Mouse (Mus musculus) olfactory bulb, adult 2 months (tissue): Measurements from ENCODE around the gene Ccnt2. TPM values are rescaled to one million over a fixed set of nuclear protein-coding genes. Genes with fewer than 3 reads are reported as not detected.

ENCODE experiments used
- H3K27ac ChIP-seq: fragments of 200-500 bp; 2 replicates; pipeline ENCODE4 v1.5.1; 2012; ENCODE audit warnings: low read depth, low read length; ENCODE audit not compliant: insufficient read depth
- H3K4me1 ChIP-seq: fragments of 200-500 bp; 2 replicates; pipeline ENCODE4 v1.6.1; 2012; ENCODE audit warnings: low read length; ENCODE audit not compliant: control insufficient read depth, insufficient read depth
- H3K4me3 ChIP-seq: fragments of 200-500 bp; 2 replicates; pipeline ENCODE4 v1.5.1; 2012; ENCODE audit warnings: mild to moderate bottlenecking, low read depth, low read length, moderate library complexity; ENCODE audit not compliant: insufficient read depth
- CTCF ChIP-seq: fragments of 200-500 bp; IDR thresholded peaks from 2 replicates; pipeline ENCODE4 v1.5.1; 2012; ENCODE audit warnings: low read depth, mild to moderate bottlenecking, low read length, moderate library complexity; ENCODE audit not compliant: insufficient read depth
- POLR2A ChIP-seq: fragments of 200-500 bp; IDR thresholded peaks from 2 replicates; pipeline ENCODE4 v1.6.1; 2012; ENCODE audit warnings: mild to moderate bottlenecking, low read depth, low read length, moderate library complexity; ENCODE audit not compliant: insufficient read depth
- WGBS: fragments of 180-500 bp; shearing (Covaris S2); methylation state at CpG from one replicate; pipeline ENCODE4 v1.1.7; 2018; 5-methylcytosine and 5-hydroxymethylcytosine counted together
- polyA plus RNA-seq: library from polyadenylated mRNA; stranded (reverse); fragments of >200 nt; gene quantifications from 2 replicates; pipeline ENCODE4 v1.2.4, GENCODE M21; 2012; ENCODE audit warnings: low replicate concordance; ENCODE audit not compliant: missing spikeins, insufficient read depth, insufficient read length

The Ccnt2 gene
- polyA plus RNA-seq: 57.4 TPM in 1 of 2 replicates, not detected in the other

- H3K27ac ChIP-seq: peak within 1 kb of the TSS; percentile 97
- peak; percentile 56 for TF ChIP-seq POLR2A
- TF ChIP-seq CTCF: no peak
- 0 out of 2 replicates have a peak, but pooled peaks cover 2% of the 10 kb centered on the region for H3K4me1 ChIP-seq
- peak within 1 kb of the TSS; percentile 95 for H3K4me3 ChIP-seq
- WGBS: under 1% methylated on average over 63 of the region's 63 CpGs
Measured at GRCm38 (mm10) chr1:127773803-127774500, at the start of gene Ccnt2. Gene Ccnt2 (plus strand): TSS chr1:127774164.

GRCm38 (mm10) chr1:127729096-127729495, 44.9 kb upstream of the Ccnt2 start, which contains the start of gene Acmsd:
Gene Acmsd (plus strand): TSS chr1:127729413.
- H3K4me1 ChIP-seq: no peaks in the 10 kb centered on the region
- TF ChIP-seq CTCF (no peak), POLR2A (no peak)
- WGBS: 89% methylated on average over 4 of the region's 4 CpGs
- no peak within 1 kb of the TSS for H3K27ac ChIP-seq
- H3K4me3 ChIP-seq: no peak within 1 kb of the TSS

- Histone ChIP-seq H3K4me1 (no peaks in the 10 kb centered on the region), H3K4me3 (no peak overlapping the region), H3K27ac (no peak overlapping the region)
- 74% methylated on average over 3 of the region's 3 CpGs for WGBS
- TF ChIP-seq POLR2A (no peak), CTCF (no peak)
Measured at GRCm38 (mm10) chr1:127731086-127731485, 42.9 kb upstream of the Ccnt2 start.

- 90% methylated on average over 3 of the region's 3 CpGs for WGBS
- TF ChIP-seq POLR2A (no peak), CTCF (no peak)
- Histone ChIP-seq H3K27ac (no peak overlapping the region), H3K4me1 (no peaks in the 10 kb centered on the region), H3K4me3 (no peak overlapping the region)
Measured at GRCm38 (mm10) chr1:127732435-127732834, 41.5 kb upstream of the Ccnt2 start.

GRCm38 (mm10) chr1:127732841-127733240, 41.1 kb upstream of the Ccnt2 start:
- TF ChIP-seq POLR2A (no peak), CTCF (no peak)
- 60% methylated on average over 3 of the region's 3 CpGs for WGBS
- Histone ChIP-seq H3K4me1 (no peaks in the 10 kb centered on the region), H3K4me3 (no peak overlapping the region), H3K27ac (no peak overlapping the region)

GRCm38 (mm10) chr1:127735356-127735755, 38.6 kb upstream of the Ccnt2 start:
- 75% methylated on average over 3 of the region's 3 CpGs for WGBS
- no peak overlapping the region for H3K4me3 ChIP-seq
- TF ChIP-seq CTCF: no peak
- TF ChIP-seq POLR2A: no peak

GRCm38 (mm10) chr1:127750401-127751102, 23.4 kb upstream of the Ccnt2 start:
- Histone ChIP-seq H3K4me3 (no peak overlapping the region), H3K4me1 (no peaks in the 10 kb centered on the region), H3K27ac (no peak overlapping the region)
- TF ChIP-seq POLR2A: no peak
- TF ChIP-seq CTCF: no peak
- WGBS: 85% methylated on average over 11 of the region's 11 CpGs

More at GRCm38 (mm10) chr1:127735356-127735755, 38.6 kb upstream of the Ccnt2 start:
- Histone ChIP-seq H3K27ac (no peak overlapping the region), H3K4me1 (no peaks in the 10 kb centered on the region)

GRCm38 (mm10) chr1:127755806-127756205, 18.2 kb upstream of the Ccnt2 start:
- 85% methylated on average over 4 of the region's 4 CpGs for WGBS
- H3K4me3 ChIP-seq: no peak overlapping the region
- TF ChIP-seq CTCF: no peak
- no peak for TF ChIP-seq POLR2A

More at GRCm38 (mm10) chr1:127755806-127756205, 18.2 kb upstream of the Ccnt2 start:
- Histone ChIP-seq H3K4me1 (no peaks in the 10 kb centered on the region), H3K27ac (no peak overlapping the region)
